Mouse (Mus musculus): ENCODE measurements around the gene Ptprk.

- TF ChIP-seq CTCF (IDR thresholded peaks at IDR 0.05; ENCODE audit: control insufficient read depth, insufficient read depth, low read length) (no peak), POLR2A (IDR thresholded peaks at IDR 0.05; ENCODE audit: borderline replicate concordance, control insufficient read depth, low read depth, low read length) (no peak)
Measured at GRCm38 (mm10) chr10:28078270-28078669, 3.6 kb downstream of the Ptprk start.

All from bone marrow, adult 2 months (tissue).